Mouse (Mus musculus): ENCODE measurements at regions not wholly inside any gene's neighbourhood (a gene's known extent, or its start where the extent isn't known, plus 50 kb on each side); places are given as distances from the start of the nearest gene placed in this dataset.

- H3K4me3 ChIP-seq (ENCODE audit: low read depth, low read length): no peak overlapping the region
- DNase-seq (ENCODE audit: low spot score) (no peak), ATAC-seq (ENCODE audit: low read depth) (no peak)
- 62% methylated on average over 2 of the region's 2 CpGs for WGBS
- no peak overlapping the region for H3K9ac ChIP-seq (ENCODE audit: low read depth, low read length)
- H3K4me2 ChIP-seq (ENCODE audit: low read depth, low read length): no peak overlapping the region
- H3K27me3 ChIP-seq (replicated peaks; ENCODE audit: control insufficient read depth, insufficient read depth, low read length): no peaks in the 10 kb centered on the region
- no peaks in the 10 kb centered on the region; the same call in 1 of the 2 replicates for H3K4me1 ChIP-seq (ENCODE audit: control insufficient read depth, insufficient read depth, low read length)
- no peaks in the 10 kb centered on the region for H3K9me3 ChIP-seq (ENCODE audit: control insufficient read depth, low read length)
- no peaks in the 10 kb centered on the region for H3K36me3 ChIP-seq (ENCODE audit: control insufficient read depth, insufficient read depth, low read length)
- H3K27ac ChIP-seq (replicated peaks; ENCODE audit: low read depth, low read length): no peak overlapping the region
These were observed 289.0 kb upstream of the Igfbp3 start for GRCm38 (mm10) chr11:7502679-7503078.

- Histone ChIP-seq H3K9ac (ENCODE audit: low read depth, low read length) (no peak overlapping the region), H3K27ac (replicated peaks; ENCODE audit: low read depth, low read length) (no peak overlapping the region), H3K4me2 (ENCODE audit: low read depth, low read length) (no peak overlapping the region), H3K4me1 (ENCODE audit: control insufficient read depth, insufficient read depth, low read length) (no peaks in the 10 kb centered on the region; the same call in 1 of the 2 replicates), H3K27me3 (replicated peaks; ENCODE audit: control insufficient read depth, insufficient read depth, low read length) (no peaks in the 10 kb centered on the region), H3K4me3 (ENCODE audit: low read depth, low read length) (no peak overlapping the region), H3K9me3 (ENCODE audit: control insufficient read depth, low read length) (no peaks in the 10 kb centered on the region), H3K36me3 (ENCODE audit: control insufficient read depth, insufficient read depth, low read length) (no peaks in the 10 kb centered on the region)
- no peak for ATAC-seq (ENCODE audit: low read depth)
- DNase-seq (ENCODE audit: low spot score): no peak
- WGBS: 57% methylated on average over 2 of the region's 2 CpGs
These were observed 288.3 kb upstream of the Igfbp3 start for GRCm38 (mm10) chr11:7502045-7502444.

- 71% methylated on average over 6 of the region's 6 CpGs for WGBS
- Histone ChIP-seq H3K27me3 (replicated peaks; ENCODE audit: control insufficient read depth, insufficient read depth, low read length) (no peaks in the 10 kb centered on the region), H3K9me3 (ENCODE audit: control insufficient read depth, low read length) (no peaks in the 10 kb centered on the region), H3K4me3 (ENCODE audit: low read depth, low read length) (no peak overlapping the region), H3K9ac (ENCODE audit: low read depth, low read length) (no peak overlapping the region), H3K4me2 (ENCODE audit: low read depth, low read length) (no peak overlapping the region), H3K4me1 (ENCODE audit: control insufficient read depth, insufficient read depth, low read length) (no peaks in the 10 kb centered on the region), H3K27ac (replicated peaks; ENCODE audit: low read depth, low read length) (no peak overlapping the region), H3K36me3 (ENCODE audit: control insufficient read depth, insufficient read depth, low read length) (no peaks in the 10 kb centered on the region)
- DNase-seq (ENCODE audit: low spot score): no peak
- no peak for ATAC-seq (ENCODE audit: low read depth)
These were observed 284.1 kb upstream of the Igfbp3 start for GRCm38 (mm10) chr11:7497803-7498202.

GRCm38 (mm10) chr11:7473832-7474545 is 260.3 kb upstream of the Igfbp3 start:
- ATAC-seq (ENCODE audit: low read depth): no peak
- no peaks in the 10 kb centered on the region for H3K36me3 ChIP-seq (ENCODE audit: control insufficient read depth, insufficient read depth, low read length)
- no peaks in the 10 kb centered on the region for H3K27me3 ChIP-seq (replicated peaks; ENCODE audit: control insufficient read depth, insufficient read depth, low read length)
- H3K4me1 ChIP-seq (ENCODE audit: control insufficient read depth, insufficient read depth, low read length): no peaks in the 10 kb centered on the region
- H3K4me2 ChIP-seq (ENCODE audit: low read depth, low read length): no peak overlapping the region
- H3K9ac ChIP-seq (ENCODE audit: low read depth, low read length): no peak overlapping the region
- 61% methylated on average over 6 of the region's 7 CpGs for WGBS
- H3K27ac ChIP-seq (replicated peaks; ENCODE audit: low read depth, low read length): no peak overlapping the region
- peak; percentile 48 for DNase-seq (ENCODE audit: low spot score)
- no peak overlapping the region for H3K4me3 ChIP-seq (ENCODE audit: low read depth, low read length)
- H3K9me3 ChIP-seq (ENCODE audit: control insufficient read depth, low read length): no peaks in the 10 kb centered on the region

- Histone ChIP-seq H3K27me3 (replicated peaks; ENCODE audit: control insufficient read depth, insufficient read depth, low read length) (no peaks in the 10 kb centered on the region), H3K9me3 (ENCODE audit: control insufficient read depth, low read length) (no peaks in the 10 kb centered on the region), H3K27ac (replicated peaks; ENCODE audit: low read depth, low read length) (no peak overlapping the region), H3K36me3 (ENCODE audit: control insufficient read depth, insufficient read depth, low read length) (no peaks in the 10 kb centered on the region), H3K4me2 (ENCODE audit: low read depth, low read length) (no peak overlapping the region), H3K4me1 (ENCODE audit: control insufficient read depth, insufficient read depth, low read length) (peaks cover 4% of the 10 kb centered on the region; the same call in 1 of the 2 replicates), H3K4me3 (ENCODE audit: low read depth, low read length) (no peak overlapping the region), H3K9ac (ENCODE audit: low read depth, low read length) (no peak overlapping the region)
- ATAC-seq (ENCODE audit: low read depth) (no peak), DNase-seq (ENCODE audit: low spot score) (no peak)
- WGBS: 92% methylated on average over 1 of the region's 1 CpGs
These were observed 251.8 kb upstream of the Igfbp3 start for GRCm38 (mm10) chr11:7465522-7465921.

- H3K9ac ChIP-seq (ENCODE audit: low read depth, low read length): no peak overlapping the region
- no peak overlapping the region for H3K4me2 ChIP-seq (ENCODE audit: low read depth, low read length)
- peaks cover 4% of the 10 kb centered on the region; the same call in 1 of the 2 replicates for H3K4me1 ChIP-seq (ENCODE audit: control insufficient read depth, insufficient read depth, low read length)
- 44% methylated on average over 6 of the region's 6 CpGs for WGBS
- no peak overlapping the region for H3K4me3 ChIP-seq (ENCODE audit: low read depth, low read length)
- H3K27ac ChIP-seq (replicated peaks; ENCODE audit: low read depth, low read length): peak overlapping the region; percentile 25
- no peaks in the 10 kb centered on the region for H3K36me3 ChIP-seq (ENCODE audit: control insufficient read depth, insufficient read depth, low read length)
- no peak for ATAC-seq (ENCODE audit: low read depth)
- peak; percentile 26 for DNase-seq (ENCODE audit: low spot score)
- H3K27me3 ChIP-seq (replicated peaks; ENCODE audit: control insufficient read depth, insufficient read depth, low read length): no peaks in the 10 kb centered on the region
- no peaks in the 10 kb centered on the region for H3K9me3 ChIP-seq (ENCODE audit: control insufficient read depth, low read length)
These were observed 248.4 kb upstream of the Igfbp3 start for GRCm38 (mm10) chr11:7461956-7462771.

- H3K9me3 ChIP-seq (ENCODE audit: control insufficient read depth, low read length): 0 out of 2 replicates have a peak, but pooled peaks cover 7% of the 10 kb centered on the region
- 0 out of 2 replicates have a peak, but pooled peaks cover 8% of the 10 kb centered on the region for H3K4me1 ChIP-seq (ENCODE audit: control insufficient read depth, insufficient read depth, low read length)
- H3K4me3 ChIP-seq (ENCODE audit: low read depth, low read length): no peak overlapping the region
- no peak overlapping the region for H3K27ac ChIP-seq (replicated peaks; ENCODE audit: low read depth, low read length)
- no peaks in the 10 kb centered on the region for H3K36me3 ChIP-seq (ENCODE audit: control insufficient read depth, insufficient read depth, low read length)
- H3K27me3 ChIP-seq (replicated peaks; ENCODE audit: control insufficient read depth, insufficient read depth, low read length): no peaks in the 10 kb centered on the region
- peak; percentile 72 for DNase-seq (ENCODE audit: low spot score)
- no peak overlapping the region for H3K9ac ChIP-seq (ENCODE audit: low read depth, low read length)
- no peak for ATAC-seq (ENCODE audit: low read depth)
- no peak overlapping the region for H3K4me2 ChIP-seq (ENCODE audit: low read depth, low read length)
- WGBS: 65% methylated on average over 4 of the region's 4 CpGs
These were observed 238.0 kb upstream of the Igfbp3 start for GRCm38 (mm10) chr11:7451756-7452155.

GRCm38 (mm10) chr11:7444494-7444893 is 230.8 kb upstream of the Igfbp3 start:
- no peak overlapping the region for H3K4me2 ChIP-seq (ENCODE audit: low read depth, low read length)
- no peak overlapping the region for H3K27ac ChIP-seq (replicated peaks; ENCODE audit: low read depth, low read length)
- H3K9me3 ChIP-seq (ENCODE audit: control insufficient read depth, low read length): no peaks in the 10 kb centered on the region
- no peak overlapping the region for H3K4me3 ChIP-seq (ENCODE audit: low read depth, low read length)
- H3K27me3 ChIP-seq (replicated peaks; ENCODE audit: control insufficient read depth, insufficient read depth, low read length): no peaks in the 10 kb centered on the region
- ATAC-seq (ENCODE audit: low read depth) (no peak), DNase-seq (ENCODE audit: low spot score) (no peak)
- no peaks in the 10 kb centered on the region for H3K36me3 ChIP-seq (ENCODE audit: control insufficient read depth, insufficient read depth, low read length)
- WGBS: 95% methylated on average over 8 of the region's 8 CpGs
- H3K9ac ChIP-seq (ENCODE audit: low read depth, low read length): no peak overlapping the region
- no peaks in the 10 kb centered on the region for H3K4me1 ChIP-seq (ENCODE audit: control insufficient read depth, insufficient read depth, low read length)

Measured in embryonic facial prominence, embryonic 14.5 days (tissue).